16 mouse cellular contexts compared by ENCODE assay signal in genomic region chr5:53160207-53160606, GRCm38 (mm10). TPM values are rescaled to one million over a fixed set of nuclear protein-coding genes. Genes with fewer than 3 reads are reported as not detected.
DNase-seq lines count a peak whose midpoint lies in the region; ATAC-seq and TF ChIP-seq lines count a peak whose summit lies in the region.
"Had no signal": no experiment of that assay in that cellular context is flagged by ENCODE, and none has a peak within 500 bp of the region (broad histone marks: within the 10 kb centered on the region; RNA-seq: fewer than 3 reads in every experiment).

No protein-coding gene starts in this region.

- no peak overlapping the region for H3K9ac ChIP-seq in forebrain, embryonic 15.5 days (replicated peaks)
- H3K9ac ChIP-seq in forebrain, postnatal 0 days, result no peak overlapping the region
- no peak overlapping the region for H3K9ac ChIP-seq in CH12.LX (ENCODE audit: insufficient read depth, low read depth)
- H3K9ac ChIP-seq: embryonic facial prominence, embryonic 12.5 days had no signal

- no peak overlapping the region for H3K4me3 ChIP-seq in cerebellum, adult 2 months (replicated peaks; ENCODE audit: insufficient read depth, low read depth, low read length)
- no peak overlapping the region for H3K4me3 ChIP-seq in forebrain, embryonic 15.5 days
- no peak overlapping the region for H3K4me3 ChIP-seq in forebrain, postnatal 0 days (ENCODE audit: low read depth, low read length)
- H3K4me3 ChIP-seq in CH12.LX (replicated peaks in 1 of 3; ENCODE audit: low read depth in 2 of 3, low read length in 2 of 3, poor library complexity in 1 of 3), result no peak overlapping the region
- H3K4me3 ChIP-seq: embryonic facial prominence, embryonic 10.5 days; embryonic facial prominence, embryonic 12.5 days had no signal

- no peaks in the 10 kb centered on the region for H3K9me3 ChIP-seq in forebrain, embryonic 15.5 days
- H3K9me3 ChIP-seq in forebrain, postnatal 0 days (ENCODE audit: low read length), result no peaks in the 10 kb centered on the region
- H3K9me3 ChIP-seq in CH12.LX (replicated peaks; ENCODE audit: low read length), result no peaks in the 10 kb centered on the region
- H3K9me3 ChIP-seq: embryonic facial prominence, embryonic 10.5 days; embryonic facial prominence, embryonic 12.5 days had no signal

- no peak for TF ChIP-seq RAD21 in CH12.LX (IDR thresholded peaks at IDR 0.05; ENCODE audit: low read depth, low read length)

- dilution Hi-C loops in CH12.LX (cut with MboI; ENCODE audit: extremely low pct_ligation_motif_present, extremely low pct_unique_long_range_greater_than_20kb, low sequenced_read_pairs), result no loop called here

- peaks cover 37% of the 10 kb centered on the region for H3K4me1 ChIP-seq in cerebellum, adult 2 months (ENCODE audit: control insufficient read depth, insufficient read depth, low read length)
- peaks cover 25% of the 10 kb centered on the region for H3K4me1 ChIP-seq in forebrain, embryonic 15.5 days
- H3K4me1 ChIP-seq in forebrain, postnatal 0 days (ENCODE audit: insufficient read depth), result 0 out of 2 replicates have a peak, but pooled peaks cover 7% of the 10 kb centered on the region
- peaks cover 0 to 8% of the 10 kb centered on the region in 2 experiments; a peak in 2 of 4 replicates for H3K4me1 ChIP-seq in CH12.LX (ENCODE audit: control insufficient read depth in 1 of 2, insufficient read depth in 2 of 2)
- H3K4me1 ChIP-seq: embryonic facial prominence, embryonic 12.5 days had no signal

- no peak for TF ChIP-seq EP300 in CH12.LX (IDR thresholded peaks at IDR 0.05; ENCODE audit: low read length)

- in situ Hi-C loops in CH12.LX (cut with MboI; ENCODE audit: low pct_ligation_motif_present, low pct_unique_long_range_greater_than_20kb, low sequenced_read_pairs), result no loop called here

- ATAC-seq in forebrain, embryonic 15.5 days (replicated peaks), result no peak
- ATAC-seq in forebrain, postnatal 0 days, result no peak
- ATAC-seq: CD4-positive, CD25-positive, alpha-beta regulatory T cell, adult 4 months had no signal

- DNase-seq in cerebellum, adult 2 months, result no peak
- no peak for DNase-seq in cerebellum, postnatal 14 days
- no peak for DNase-seq in forebrain, postnatal 0 days
- DNase-seq in CH12.LX (ENCODE audit: extremely low read depth), result no peak
- DNase-seq in urinary bladder, postnatal 25 days (ENCODE audit: low spot score), result no peak
- DNase-seq: adrenal gland, adult 2 months; adrenal gland, postnatal 10 days; adrenal gland, postnatal 25 days; B cell, adult 2 months; cerebellum, adult 11-12 months; cerebellum, adult 8-10 months had no signal

- H3K27me3 ChIP-seq in cerebellum, adult 2 months (ENCODE audit: control insufficient read depth, insufficient read depth, low read length), result no peaks in the 10 kb centered on the region
- H3K27me3 ChIP-seq in forebrain, embryonic 15.5 days, result no peaks in the 10 kb centered on the region
- no peaks in the 10 kb centered on the region for H3K27me3 ChIP-seq in forebrain, postnatal 0 days (ENCODE audit: insufficient read depth, low read length)
- H3K27me3 ChIP-seq in CH12.LX (replicated peaks), result no peaks in the 10 kb centered on the region
- H3K27me3 ChIP-seq: embryonic facial prominence, embryonic 12.5 days had no signal

- no peak for TF ChIP-seq CTCF in cerebellum, adult 2 months (IDR thresholded peaks at IDR 0.05; ENCODE audit: borderline replicate concordance, insufficient read depth, low read depth, low read length)
- no peak for TF ChIP-seq CTCF in forebrain, postnatal 0 days (IDR thresholded peaks at IDR 0.05; ENCODE audit: low read depth)
- no peak for TF ChIP-seq CTCF in CH12.LX (conservative IDR thresholded peaks at IDR 0.05 in 1 of 2, IDR thresholded peaks at IDR 0.05 in 1 of 2; ENCODE audit: low read depth in 2 of 2, low read length in 2 of 2)

- no peak for TF ChIP-seq POLR2A in cerebellum, adult 2 months (IDR thresholded peaks at IDR 0.05; ENCODE audit: borderline replicate concordance, insufficient read depth, low read length)
- TF ChIP-seq POLR2A in CH12.LX (IDR thresholded peaks at IDR 0.05; ENCODE audit: low read depth, low read length), result no peak

- no peaks in the 10 kb centered on the region for H3K36me3 ChIP-seq in forebrain, embryonic 15.5 days
- no peaks in the 10 kb centered on the region for H3K36me3 ChIP-seq in forebrain, postnatal 0 days (ENCODE audit: insufficient read depth)
- no peaks in the 10 kb centered on the region for H3K36me3 ChIP-seq in CH12.LX (replicated peaks in 1 of 2; ENCODE audit: control insufficient read depth in 1 of 2, insufficient read depth in 1 of 2, low read length in 1 of 2)
- H3K36me3 ChIP-seq: embryonic facial prominence, embryonic 10.5 days; embryonic facial prominence, embryonic 12.5 days had no signal

- no peak overlapping the region for H3K4me2 ChIP-seq in forebrain, embryonic 15.5 days (replicated peaks)
- H3K4me2 ChIP-seq in forebrain, postnatal 0 days (ENCODE audit: low read depth), result no peak overlapping the region
- H3K4me2 ChIP-seq in CH12.LX (ENCODE audit: insufficient read depth, low read depth, poor library complexity, severe bottlenecking), result peak overlapping the region; percentile 29; the same call in 1 of the 2 replicates
- H3K4me2 ChIP-seq: embryonic facial prominence, embryonic 12.5 days had no signal

- H3K79me2 ChIP-seq in CH12.LX (replicated peaks; ENCODE audit: control insufficient read depth, extremely low read depth, insufficient read depth, poor library complexity, severe bottlenecking), result no peaks in the 10 kb centered on the region

- peak overlapping the region; percentile 80 for H3K27ac ChIP-seq in cerebellum, adult 2 months (ENCODE audit: insufficient read depth, low read length)
- H3K27ac ChIP-seq in forebrain, embryonic 15.5 days (replicated peaks), result peak overlapping the region; percentile 39; the same call in 1 of the 2 replicates
- H3K27ac ChIP-seq in forebrain, postnatal 0 days (ENCODE audit: low read depth, low read length), result no peak overlapping the region
- H3K27ac ChIP-seq in CH12.LX (ENCODE audit: insufficient read depth, low read depth), result no peak overlapping the region
- H3K27ac ChIP-seq: embryonic facial prominence, embryonic 10.5 days; embryonic facial prominence, embryonic 12.5 days had no signal

- WGBS in cerebellum, adult 2 months, result 75% methylated on average over 6 of the region's 6 CpGs
- WGBS in forebrain, embryonic 15.5 days, result 50% methylated on average over 6 of the region's 6 CpGs
- WGBS in forebrain, postnatal 0 days, result 47% methylated on average over 6 of the region's 6 CpGs

TF ChIP-seq in CH12.LX, 34 proteins besides CTCF, POLR2A, EP300 and RAD21:
- no peak for TF ChIP-seq RCOR1 (conservative IDR thresholded peaks at IDR 0.05; ENCODE audit: low read depth, low read length)
- no peak for TF ChIP-seq JUN (IDR thresholded peaks at IDR 0.05; ENCODE audit: insufficient read depth, low read depth, low read length)
- no peak for TF ChIP-seq USF2 (conservative IDR thresholded peaks at IDR 0.05; ENCODE audit: low read depth, low read length)
- no peak for TF ChIP-seq POLR2AphosphoS2 (IDR thresholded peaks at IDR 0.05; ENCODE audit: low read depth, low read length)
- TF ChIP-seq MAFK (IDR thresholded peaks at IDR 0.05; ENCODE audit: insufficient replicate concordance, low read length), result no peak
- TF ChIP-seq ZMIZ1 (IDR thresholded peaks at IDR 0.05; ENCODE audit: low read depth, low read length), result no peak
- no peak for TF ChIP-seq CHD2 (IDR thresholded peaks at IDR 0.05; ENCODE audit: low read length)
- no peak for TF ChIP-seq KAT2A (IDR thresholded peaks at IDR 0.05; ENCODE audit: insufficient replicate concordance, low read length)
- no peak for TF ChIP-seq NRF1 (IDR thresholded peaks at IDR 0.05; ENCODE audit: low read depth, low read length)
- TF ChIP-seq JUND (conservative IDR thresholded peaks at IDR 0.05; ENCODE audit: low read depth, low read length), result no peak
- TF ChIP-seq USF1 (IDR thresholded peaks at IDR 0.05; ENCODE audit: low read depth, low read length), result no peak
- no peak for TF ChIP-seq BHLHE40 (IDR thresholded peaks at IDR 0.05; ENCODE audit: low read depth, low read length)
- TF ChIP-seq UBTF (IDR thresholded peaks at IDR 0.05; ENCODE audit: low read depth, low read length), result no peak
- no peak for TF ChIP-seq ELF1 (IDR thresholded peaks at IDR 0.05; ENCODE audit: low read depth, low read length)
- no peak for TF ChIP-seq ZC3H11A (IDR thresholded peaks at IDR 0.05; ENCODE audit: low read depth, low read length)
- no peak for TF ChIP-seq PAX5 (IDR thresholded peaks at IDR 0.05; ENCODE audit: low read length)
- TF ChIP-seq ZKSCAN1 (IDR thresholded peaks at IDR 0.05; ENCODE audit: borderline replicate concordance, low read depth, low read length), result no peak
- no peak for TF ChIP-seq TCF12 (IDR thresholded peaks at IDR 0.05; ENCODE audit: low read depth, low read length)
- no peak for TF ChIP-seq NELFE (IDR thresholded peaks at IDR 0.05; ENCODE audit: low read depth, low read length)
- no peak for TF ChIP-seq SIN3A (IDR thresholded peaks at IDR 0.05; ENCODE audit: low read length)

RNA-seq across cellular contexts. Expression of gene Sel1l3, which starts 53.5 kb away (rescaled TPM):
- polyA plus RNA-seq in cerebellum, adult 2 months (2012; rRNA removed), result 70.8 and 85.1 TPM in 2 replicates
- 11.0 and 11.4 TPM in 2 replicates for polyA plus RNA-seq in forebrain, embryonic 15.5 days (2015; fragmentation: Nextera tagmentation; extraction: Ambion mirVana)
- 28.7 and 28.8 TPM in 2 replicates for total RNA-seq in forebrain, postnatal 0 days (2014; rRNA removed)
- 5.7 and 6.2 TPM in 2 replicates for polyA plus RNA-seq in forebrain, postnatal 0 days (2015; fragmentation: Nextera tagmentation; extraction: Ambion mirVana)
- 0.17 and 0.34 TPM in 2 replicates for total RNA-seq in CH12.LX (2012; rRNA removed)
- total RNA-seq in CH12.LX (2014; rRNA removed), result 0.14 and 0.28 TPM in 2 replicates
- 0.71 and 0.76 TPM in 2 replicates for polyA plus RNA-seq in CH12.LX (2012; ENCODE audit: insufficient read length, low read depth)
- total RNA-seq: MEL had no signal

Comparison
In these comparisons a context has a peak if more than half of its experiments do, and no peak if none do; other contexts are left out.
1. H3K27ac ChIP-seq: peak in cerebellum, adult 2 months (single experiment) and forebrain, embryonic 15.5 days (single experiment); none in forebrain, postnatal 0 days (single experiment) and CH12.LX (single experiment).